Mouse (Mus musculus) hindbrain, embryonic 13.5 days (tissue): Measurements from ENCODE around the gene Chd1. TPM values are rescaled to one million over a fixed set of nuclear protein-coding genes. Genes with fewer than 3 reads are reported as not detected.

Experiments
- ATAC-seq: fragments of 200-750 bp; cut with Nextera tagmentation; 2 replicates; pipeline ENCODE4 v1.8.0; 2017; ENCODE audit warnings: moderate TSS enrichment; ENCODE audit not compliant: low FRiP score
- H3K27ac ChIP-seq: fragments of 300-500 bp; sonication (generic); 2 replicates; pipeline ENCODE4 v1.5.1; 2015; ENCODE audit warnings: inconsistent platforms, mild to moderate bottlenecking, moderate library complexity
- H3K27me3 ChIP-seq: fragments of 300-500 bp; sonication (generic); 2 replicates; pipeline ENCODE4 v1.6.1; 2015; ENCODE audit warnings: mild to moderate bottlenecking, inconsistent platforms
- H3K36me3 ChIP-seq: fragments of 300-500 bp; sonication (generic); 2 replicates; pipeline ENCODE4 v1.6.1; 2015; ENCODE audit warnings: mild to moderate bottlenecking, inconsistent platforms
- H3K4me1 ChIP-seq: fragments of 300-500 bp; sonication (generic); replicated peaks from 2 replicates; pipeline ENCODE4 v1.6.1; 2015; ENCODE audit warnings: inconsistent platforms
- H3K4me2 ChIP-seq: fragments of 300-500 bp; sonication (generic); 2 replicates; pipeline ENCODE4 v1.6.1; 2015; ENCODE audit warnings: inconsistent platforms, mild to moderate bottlenecking, moderate library complexity
- H3K4me3 ChIP-seq: fragments of 300-500 bp; sonication (generic); 2 replicates; pipeline ENCODE4 v1.5.1; 2015; ENCODE audit warnings: mild to moderate bottlenecking, inconsistent platforms
- H3K9ac ChIP-seq: fragments of 300-500 bp; sonication (generic); 2 replicates; pipeline ENCODE4 v1.6.1; 2015; ENCODE audit warnings: mild to moderate bottlenecking, inconsistent platforms
- H3K9me3 ChIP-seq: fragments of 300-500 bp; sonication (generic); 2 replicates; pipeline ENCODE4 v1.6.1; 2016; ENCODE audit warnings: inconsistent platforms
- WGBS: fragments of 180-500 bp; shearing (Covaris S2); methylation state at CpG from one replicate; pipeline ENCODE4 v1.1.7; 2015; 5-methylcytosine and 5-hydroxymethylcytosine counted together
- polyA plus RNA-seq: library from polyadenylated mRNA; unstranded; fragments of >200 nt; fragmentation: Nextera tagmentation; extraction: Ambion mirVana; gene quantifications from 2 replicates; pipeline ENCODE4 v1.2.1, GENCODE M21; 2015

The Chd1 gene
- polyA plus RNA-seq, 1 experiment from 2014 or later = 20.9 TPM

GRCm38 (mm10) chr17:15817096-15817450 lies 112.3 kb downstream of the Chd1 start:
- no peak overlapping the region for H3K27ac ChIP-seq
- H3K4me3 ChIP-seq = no peak overlapping the region
- H3K36me3 ChIP-seq = peaks cover 43% of the 10 kb centered on the region
- no peaks in the 10 kb centered on the region for H3K9me3 ChIP-seq
- no peaks in the 10 kb centered on the region for H3K27me3 ChIP-seq
- 0 out of 2 replicates have a peak overlapping the region, but pooled peaks have one; percentile 0 for H3K4me2 ChIP-seq
- 0 out of 2 replicates have a peak, but pooled peaks have one; percentile 10 for ATAC-seq
- peaks cover 80% of the 10 kb centered on the region for H3K4me1 ChIP-seq
- 0 out of 2 replicates have a peak overlapping the region, but pooled peaks have one; percentile 3 for H3K9ac ChIP-seq
- WGBS = 89% methylated on average over 5 of the region's 5 CpGs

GRCm38 (mm10) chr17:15817634-15818033 lies 112.9 kb downstream of the Chd1 start:
- H3K4me2 ChIP-seq = no peak overlapping the region

GRCm38 (mm10) chr17:15818372-15818771 lies 113.6 kb downstream of the Chd1 start:
- Histone ChIP-seq H3K27me3 (no peaks in the 10 kb centered on the region), H3K36me3 (peaks cover 34% of the 10 kb centered on the region), H3K4me2 (no peak overlapping the region), H3K9me3 (no peaks in the 10 kb centered on the region), H3K27ac (no peak overlapping the region), H3K4me3 (no peak overlapping the region), H3K9ac (peak overlapping the region; percentile 49; the same call in 1 of the 2 replicates), H3K4me1 (peaks cover 82% of the 10 kb centered on the region)
- 83% methylated on average over 8 of the region's 8 CpGs for WGBS
- no peak for ATAC-seq

More at GRCm38 (mm10) chr17:15817634-15818033, 112.9 kb downstream of the Chd1 start:
- Histone ChIP-seq H3K9me3 (no peaks in the 10 kb centered on the region), H3K4me1 (peaks cover 80% of the 10 kb centered on the region), H3K27ac (no peak overlapping the region), H3K27me3 (no peaks in the 10 kb centered on the region), H3K4me3 (no peak overlapping the region), H3K9ac (0 out of 2 replicates have a peak overlapping the region, but pooled peaks have one; percentile 19), H3K36me3 (peaks cover 37% of the 10 kb centered on the region)
- 89% methylated on average over 2 of the region's 2 CpGs for WGBS
- no peak for ATAC-seq

- ATAC-seq = no peak
- no peaks in the 10 kb centered on the region for H3K27me3 ChIP-seq
- no peak overlapping the region for H3K27ac ChIP-seq
- H3K4me3 ChIP-seq = 0 out of 2 replicates have a peak overlapping the region, but pooled peaks have one; percentile 5
- H3K4me1 ChIP-seq = peaks cover 79% of the 10 kb centered on the region
- H3K4me2 ChIP-seq = peak overlapping the region; percentile 35
- peaks cover 34% of the 10 kb centered on the region for H3K36me3 ChIP-seq
- no peak overlapping the region for H3K9ac ChIP-seq
- H3K9me3 ChIP-seq = no peaks in the 10 kb centered on the region
- 50% methylated on average over 6 of the region's 6 CpGs for WGBS
Measured at GRCm38 (mm10) chr17:15820146-15820545, 115.4 kb downstream of the Chd1 start.

GRCm38 (mm10) chr17:15820761-15821160 lies 116.0 kb downstream of the Chd1 start:
- peak overlapping the region; percentile 35 for H3K4me2 ChIP-seq
- ATAC-seq = no peak
- no peaks in the 10 kb centered on the region for H3K9me3 ChIP-seq
- H3K4me3 ChIP-seq = peak overlapping the region; percentile 5; the same call in 1 of the 2 replicates
- peaks cover 32% of the 10 kb centered on the region for H3K36me3 ChIP-seq
- no peaks in the 10 kb centered on the region for H3K27me3 ChIP-seq
- H3K27ac ChIP-seq = no peak overlapping the region
- no peak overlapping the region for H3K9ac ChIP-seq
- H3K4me1 ChIP-seq = peaks cover 73% of the 10 kb centered on the region
- WGBS = 85% methylated on average over 10 of the region's 10 CpGs

GRCm38 (mm10) chr17:15821706-15822105 lies 116.9 kb downstream of the Chd1 start:
- H3K4me2 ChIP-seq = peak overlapping the region; percentile 35
- H3K9ac ChIP-seq = no peak overlapping the region
- no peak overlapping the region for H3K27ac ChIP-seq
- no peak overlapping the region for H3K4me3 ChIP-seq
- H3K4me1 ChIP-seq = peaks cover 71% of the 10 kb centered on the region
- peaks cover 31% of the 10 kb centered on the region for H3K36me3 ChIP-seq
- no peak for ATAC-seq
- WGBS = 89% methylated on average over 4 of the region's 4 CpGs
- H3K27me3 ChIP-seq = no peaks in the 10 kb centered on the region
- no peaks in the 10 kb centered on the region for H3K9me3 ChIP-seq

Other genes with a start within 250 kb of the Chd1 start
- 264 and 265 TPM in 2 replicates for gene Psmb1, start 205.2 kb upstream of the Chd1 start, polyA plus RNA-seq
- 57.3 and 62.7 TPM in 2 replicates for gene Tbp, start 205.1 kb upstream of the Chd1 start, polyA plus RNA-seq
- 70.9 and 76.3 TPM in 2 replicates for gene Pdcd2, start 177.7 kb upstream of the Chd1 start, polyA plus RNA-seq
- 2.6 and 3.3 TPM in 2 replicates for gene Prdm9, start 140.6 kb upstream of the Chd1 start, polyA plus RNA-seq
- 86.6 and 97.1 TPM in 2 replicates for gene Rgmb, start 126.1 kb downstream of the Chd1 start, polyA plus RNA-seq